ENCODE assay signal across 18 mouse cellular contexts in the genomic region with DNA sequence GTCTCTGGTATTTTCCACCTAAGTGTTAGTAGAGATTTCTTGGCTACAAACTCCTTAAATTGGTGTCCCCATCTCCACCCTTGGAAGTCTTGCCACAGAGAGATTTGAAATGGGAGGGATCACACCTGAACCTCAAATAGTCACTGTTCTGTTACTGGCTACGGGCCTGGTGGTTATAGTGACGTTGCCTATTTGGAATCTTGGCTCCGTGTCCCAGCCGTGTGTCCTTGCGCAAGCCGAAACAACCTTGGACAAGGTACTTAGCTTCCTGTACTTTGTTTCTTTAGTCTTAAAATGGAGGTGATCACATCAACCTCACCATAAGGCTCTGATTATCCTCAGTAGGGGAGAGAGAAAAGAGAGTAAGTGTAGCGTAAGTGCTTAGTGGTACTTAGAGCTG. TPM values are rescaled to one million over a fixed set of nuclear protein-coding genes. Genes with fewer than 3 reads are reported as not detected.
DNase-seq lines count a peak whose midpoint lies in the region; ATAC-seq lines count a peak whose summit lies in the region.
"Had no signal": no experiment of that assay in that cellular context is flagged by ENCODE, and none has a peak within 500 bp of the region (broad histone marks: within the 10 kb centered on the region; RNA-seq: fewer than 3 reads in every experiment).

No protein-coding gene starts in this region.

- DNase-seq in heart, adult 8-10 months (ENCODE audit: low spot score) = no peak
- peak; percentile 56 to 67 for DNase-seq in kidney, postnatal 36 days
- DNase-seq in kidney, adult 18-20 months = no peak
- peak; percentile 60 for DNase-seq in adrenal gland, postnatal 14 days
- DNase-seq in lung, postnatal 36 days = peak; percentile 87
- DNase-seq: cerebellum, adult 9-11 months; gastrocnemius, postnatal 10 days; layer of hippocampus, postnatal 36 days; right cerebral cortex, postnatal 25 days had no signal

- H3K9me3 ChIP-seq in heart, embryonic 16.5 days (replicated peaks; ENCODE audit: control insufficient read depth, low read length) = 0 out of 2 replicates have a peak, but pooled peaks cover 4% of the 10 kb centered on the region
- H3K9me3 ChIP-seq: embryonic facial prominence, embryonic 13.5 days; hindbrain, embryonic 10.5 days; liver, embryonic 12.5 days; midbrain, embryonic 12.5 days; neural tube, embryonic 13.5 days had no signal

- H3K36me3 ChIP-seq in heart, embryonic 16.5 days (ENCODE audit: control insufficient read depth, insufficient read depth) = no peaks in the 10 kb centered on the region
- H3K36me3 ChIP-seq: embryonic facial prominence, embryonic 13.5 days; hindbrain, embryonic 10.5 days; liver, embryonic 12.5 days; midbrain, embryonic 12.5 days; neural tube, embryonic 13.5 days had no signal

- H3K4me2 ChIP-seq in heart, embryonic 16.5 days (ENCODE audit: low read depth, low read length) = no peak overlapping the region
- H3K4me2 ChIP-seq: embryonic facial prominence, embryonic 13.5 days; liver, embryonic 12.5 days; midbrain, embryonic 12.5 days; neural tube, embryonic 13.5 days had no signal

- no peaks in the 10 kb centered on the region for H3K27me3 ChIP-seq in heart, embryonic 16.5 days (ENCODE audit: control insufficient read depth, insufficient read depth, low read length)
- H3K27me3 ChIP-seq: embryonic facial prominence, embryonic 13.5 days; liver, embryonic 12.5 days; midbrain, embryonic 12.5 days; neural tube, embryonic 13.5 days had no signal

- peak; percentile 32; the same call in 1 of the 2 replicates for ATAC-seq in heart, embryonic 16.5 days (replicated peaks; ENCODE audit: extremely low read depth, insufficient read depth, low FRiP score)
- no peak for ATAC-seq in megakaryocyte-erythroid progenitor cell, adult 5-6 weeks (replicated peaks; ENCODE audit: low FRiP score, low TSS enrichment, poor library complexity, severe bottlenecking)
- ATAC-seq: inflammation-experienced regulatory T-cells, adult 6 months; liver, embryonic 12.5 days had no signal

- H3K9ac ChIP-seq in heart, embryonic 16.5 days (ENCODE audit: low read length) = no peak overlapping the region
- H3K9ac ChIP-seq: embryonic facial prominence, embryonic 13.5 days; liver, embryonic 12.5 days; midbrain, embryonic 12.5 days; neural tube, embryonic 13.5 days had no signal

- no peak overlapping the region for H3K4me3 ChIP-seq in heart, embryonic 16.5 days (ENCODE audit: low read length)
- H3K4me3 ChIP-seq: embryonic facial prominence, embryonic 13.5 days; hindbrain, embryonic 10.5 days; liver, embryonic 12.5 days; midbrain, embryonic 12.5 days; neural tube, embryonic 13.5 days had no signal

- no peak overlapping the region for H3K27ac ChIP-seq in heart, embryonic 16.5 days (ENCODE audit: low read length)
- H3K27ac ChIP-seq: embryonic facial prominence, embryonic 13.5 days; hindbrain, embryonic 10.5 days; liver, embryonic 12.5 days; midbrain, embryonic 12.5 days; neural tube, embryonic 13.5 days; stomach, postnatal 0 days had no signal

- WGBS in heart, embryonic 16.5 days = 76% methylated on average over 7 of the region's 7 CpGs

- H3K4me1 ChIP-seq in heart, embryonic 16.5 days (ENCODE audit: control insufficient read depth, insufficient read depth, low read length) = no peaks in the 10 kb centered on the region
- H3K4me1 ChIP-seq: hindbrain, embryonic 10.5 days; liver, embryonic 12.5 days; midbrain, embryonic 12.5 days; neural tube, embryonic 13.5 days had no signal

RNA-seq across cellular contexts. Expression of a gene that starts 13.7 kb away (rescaled TPM):
- 90.5 and 91.7 TPM in 2 replicates for polyA plus RNA-seq in heart, embryonic 16.5 days (2015; fragmentation: Nextera tagmentation; extraction: Ambion mirVana)
- 100 to 1,000 TPM; 157 to 180 (median 176) TPM for total RNA-seq in heart, adult 8-10 months (2022)
- total RNA-seq in adrenal gland, postnatal 14 days (2021) = 283 and 294 TPM in 2 replicates
- 1.6 TPM in 1 of 2 replicates, not detected in the other for total RNA-seq in megakaryocyte-erythroid progenitor cell, adult 5-6 weeks (2014; fragmentation: Nextera tagmentation)
- 2.4 and 2.7 TPM in 2 replicates for total RNA-seq in megakaryocyte-erythroid progenitor cell, adult 5-6 weeks (2017)
- polyA plus RNA-seq: inflammation-experienced regulatory T-cells, adult 6 months had no signal

Comparison
In these comparisons a context has a peak if more than half of its experiments do, and no peak if none do; other contexts are left out.
1. DNase-seq: peak in kidney, postnatal 36 days (2 of 2), adrenal gland, postnatal 14 days (single experiment) and lung, postnatal 36 days (single experiment); none in heart, adult 8-10 months (single experiment) and kidney, adult 18-20 months (single experiment).
2. RNA of a gene that starts 13.7 kb away (total RNA-seq): 283 to 294 TPM in adrenal gland, postnatal 14 days and 157 to 180 TPM in heart, adult 8-10 months; 1.6 to 2.7 TPM in megakaryocyte-erythroid progenitor cell, adult 5-6 weeks; every median in the first group is over 10 times any median in the second.